Mouse (Mus musculus): Measurements from ENCODE around the gene Cbx6. TPM values are rescaled to one million over a fixed set of nuclear protein-coding genes. Genes with fewer than 3 reads are reported as not detected.
A peak's percentile ranks its signal among the peaks of the same experiment; 100 is the strongest.

The Cbx6 gene
- total RNA-seq (2017) = 11.3 and 12.0 TPM in 2 replicates

DNA sequence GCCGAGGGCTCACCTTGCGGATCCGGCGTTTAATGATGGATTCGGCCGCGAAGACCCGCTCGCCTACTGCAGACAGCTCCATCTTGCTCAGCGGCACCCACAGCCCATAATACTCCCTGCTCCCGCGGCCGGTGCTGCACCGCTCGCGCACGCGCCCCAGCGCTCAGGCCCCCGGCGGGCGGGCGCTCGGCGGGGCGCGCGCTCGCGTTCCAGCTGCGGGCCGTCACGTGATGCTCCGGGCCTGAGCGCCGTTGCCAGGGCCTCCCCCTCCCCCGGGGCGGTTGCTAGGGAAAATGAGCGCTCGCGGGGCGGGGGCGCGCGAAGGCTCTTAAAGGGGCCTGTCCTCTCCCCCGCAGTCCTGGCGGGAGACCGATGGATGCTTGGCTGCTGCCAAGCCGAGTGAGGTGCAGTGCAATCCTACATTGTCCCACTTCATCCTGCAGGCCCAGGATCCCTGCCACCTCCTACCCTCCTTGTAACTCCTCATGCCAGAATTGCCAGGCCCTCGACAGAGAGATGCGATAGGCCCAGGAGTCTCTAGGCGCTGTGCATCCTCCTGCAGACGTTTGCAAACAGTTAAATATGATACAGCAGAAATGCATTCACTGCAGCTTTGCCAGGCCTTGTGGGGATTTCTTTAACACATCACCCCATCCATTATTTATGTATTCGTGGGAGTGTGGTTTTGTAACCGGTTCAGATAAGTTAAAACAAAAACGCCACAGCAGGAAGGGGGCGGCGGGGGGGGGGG is at the start of gene Cbx6, which contains the start of gene Npcd:
Gene Cbx6 (minus strand): TSS at position 559 of the 751 bp plus-strand sequence.
Gene Npcd (minus strand): TSS at position 108 of the 751 bp plus-strand sequence.
- ATAC-seq (ENCODE audit: extremely low read depth, insufficient number of reproducible peaks, low FRiP score, poor library complexity, severe bottlenecking) = 0 out of 2 replicates have a peak, but pooled peaks have one; percentile 24

DNA sequence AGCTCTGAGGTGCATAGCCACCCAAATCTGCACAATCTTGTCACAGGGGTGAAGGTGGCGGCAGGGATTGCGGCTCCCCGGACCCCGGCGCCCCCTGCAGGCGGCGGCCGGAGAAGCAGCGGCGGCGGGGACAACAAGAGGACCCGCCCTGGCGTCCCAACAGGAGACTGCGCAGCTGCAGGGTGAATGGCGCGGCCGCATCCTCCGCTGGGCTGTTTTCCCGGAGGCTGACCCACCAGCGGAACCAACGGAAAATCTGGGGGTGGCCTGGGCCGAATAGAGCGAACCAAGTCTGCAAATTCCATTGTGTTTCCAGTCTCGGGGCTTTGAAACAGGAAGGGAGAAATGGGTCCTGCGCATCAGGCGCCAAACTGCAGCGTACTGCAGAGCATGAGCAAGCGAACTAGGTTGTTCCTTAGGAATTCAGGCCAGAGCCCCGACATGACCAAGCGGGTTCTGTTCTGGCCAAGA is 48.9 kb upstream of the Cbx6 start:
- ATAC-seq (ENCODE audit: extremely low read depth, insufficient number of reproducible peaks, low FRiP score, poor library complexity, severe bottlenecking) = peak; percentile 84

DNA sequence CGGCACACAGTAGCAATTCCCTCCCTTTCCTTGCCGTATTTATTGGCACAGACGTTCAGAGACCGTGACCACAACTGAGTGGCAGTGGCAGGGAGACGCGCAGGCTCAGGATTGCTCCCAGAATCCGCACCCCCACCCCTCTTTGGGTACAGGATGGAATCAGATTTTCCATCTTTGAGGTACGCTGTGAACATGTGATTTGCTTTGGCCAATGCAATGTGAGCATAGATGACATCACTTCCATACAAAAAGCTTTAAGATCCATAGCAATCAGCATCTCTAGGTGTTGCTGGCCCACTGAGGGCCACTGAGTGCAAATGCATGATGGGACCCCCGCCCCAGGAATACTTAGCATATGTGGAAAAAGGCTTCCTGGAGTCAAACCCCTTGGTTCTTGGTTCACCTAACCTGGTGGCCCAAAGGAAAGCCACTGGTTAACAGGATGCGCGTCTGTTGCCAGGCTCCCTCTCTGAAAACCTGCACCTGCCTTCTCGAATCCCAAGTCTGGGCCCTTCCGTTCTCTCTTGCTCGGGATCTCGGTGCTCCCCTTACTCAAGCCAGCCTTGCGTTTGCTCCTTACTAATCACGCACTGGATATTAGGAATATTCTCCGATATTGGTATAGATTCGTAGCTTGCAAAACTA is 48.3 kb upstream of the Cbx6 start:
- no peak for ATAC-seq (ENCODE audit: extremely low read depth, insufficient number of reproducible peaks, low FRiP score, poor library complexity, severe bottlenecking)

DNA sequence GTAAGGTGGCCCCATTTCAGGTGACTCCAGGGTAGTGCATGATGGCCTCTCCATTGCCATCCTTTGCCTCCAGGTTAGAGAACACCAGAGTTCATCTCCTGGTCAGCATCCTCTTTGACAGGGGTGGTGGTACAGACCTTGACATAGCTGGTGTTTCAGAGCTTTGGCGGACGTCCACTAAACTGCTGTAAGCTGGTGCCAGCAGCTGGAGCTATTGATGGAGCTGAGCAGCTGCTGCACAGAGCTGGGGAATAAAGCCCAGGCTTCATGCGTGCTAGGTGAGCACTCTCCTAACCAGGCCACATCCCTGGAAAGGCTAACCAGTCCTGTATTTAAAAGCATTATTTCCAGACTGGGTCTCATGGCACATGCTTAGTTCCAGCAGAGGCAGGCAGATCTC is 46.0 kb upstream of the Cbx6 start:
- no peak for ATAC-seq (ENCODE audit: extremely low read depth, insufficient number of reproducible peaks, low FRiP score, poor library complexity, severe bottlenecking)

DNA sequence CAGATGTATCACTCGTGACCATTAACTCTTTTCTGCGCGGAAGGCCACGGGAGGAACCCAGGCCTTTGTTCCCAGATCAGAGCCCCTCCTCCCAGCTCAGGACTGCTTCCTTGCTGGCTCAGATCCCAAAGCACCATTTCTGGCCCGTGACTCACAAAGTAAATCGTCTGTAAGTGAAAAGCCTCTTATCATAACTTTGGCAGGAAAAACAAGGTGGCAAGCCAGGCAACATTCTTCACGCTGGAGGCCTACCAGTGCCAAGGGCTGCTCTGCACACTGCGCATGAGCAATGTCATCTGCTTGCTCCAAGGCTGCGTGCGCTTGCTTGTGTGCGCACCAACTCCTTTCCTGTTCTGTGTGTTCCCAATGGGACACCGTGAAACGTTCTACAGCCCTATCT is 44.8 kb upstream of the Cbx6 start:
- no peak for ATAC-seq (ENCODE audit: extremely low read depth, insufficient number of reproducible peaks, low FRiP score, poor library complexity, severe bottlenecking)

DNA sequence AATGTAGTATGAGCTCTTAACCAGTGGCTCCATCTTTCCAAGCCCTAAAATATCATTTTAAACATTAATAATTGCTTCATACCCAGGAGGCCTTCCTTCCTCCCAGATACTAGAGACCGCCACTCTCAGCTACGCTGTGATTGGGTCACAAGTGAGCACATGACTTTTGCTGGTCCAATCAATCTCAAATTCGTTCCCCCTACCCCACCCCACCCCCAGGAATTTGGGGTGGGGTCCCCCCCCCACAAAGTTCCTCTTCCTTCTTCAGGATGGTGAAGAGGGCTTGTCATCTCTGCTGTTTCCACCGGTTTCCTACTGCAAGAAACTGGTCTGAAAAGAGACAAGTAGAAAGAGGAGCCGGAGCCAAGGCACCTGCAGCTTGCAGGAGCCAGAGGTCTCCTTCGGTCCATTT is 44.2 kb upstream of the Cbx6 start:
- no peak for ATAC-seq (ENCODE audit: extremely low read depth, insufficient number of reproducible peaks, low FRiP score, poor library complexity, severe bottlenecking)

DNA sequence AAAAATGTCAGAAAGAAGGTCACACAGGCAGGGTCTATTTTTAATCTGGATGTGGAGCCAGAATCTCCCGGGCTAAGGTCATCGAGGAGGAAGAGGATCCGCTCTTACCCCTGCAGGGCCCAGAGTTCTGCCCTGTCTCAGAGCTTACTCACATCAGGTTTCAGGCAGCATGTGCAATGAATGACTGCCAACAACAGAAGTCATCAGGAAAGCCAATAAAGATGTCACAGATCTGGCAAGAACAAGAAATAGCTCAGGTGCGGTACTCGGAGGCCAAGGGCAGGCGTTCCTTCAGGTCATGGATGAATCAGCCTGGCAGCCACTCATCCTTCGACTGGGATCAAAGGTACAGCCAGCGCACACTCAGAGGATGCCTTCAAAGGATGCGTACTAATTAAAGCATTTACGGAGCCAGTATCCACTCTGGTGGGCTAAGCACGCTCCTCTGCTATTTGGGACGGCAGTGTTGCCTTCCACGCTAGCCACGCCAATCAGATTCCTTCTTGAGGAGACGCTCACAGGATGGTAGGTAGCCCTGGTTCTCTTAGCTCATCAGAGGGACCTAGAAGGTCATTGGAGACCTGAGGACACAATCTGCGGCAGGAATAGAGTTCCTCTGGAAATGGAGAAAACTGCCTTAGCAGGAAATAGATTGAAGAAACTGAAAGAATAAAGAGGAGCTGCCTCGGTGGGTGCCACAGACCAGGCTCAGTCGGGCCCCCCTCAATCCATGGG is 40.9 kb upstream of the Cbx6 start:
- no peak for ATAC-seq (ENCODE audit: extremely low read depth, insufficient number of reproducible peaks, low FRiP score, poor library complexity, severe bottlenecking)

DNA sequence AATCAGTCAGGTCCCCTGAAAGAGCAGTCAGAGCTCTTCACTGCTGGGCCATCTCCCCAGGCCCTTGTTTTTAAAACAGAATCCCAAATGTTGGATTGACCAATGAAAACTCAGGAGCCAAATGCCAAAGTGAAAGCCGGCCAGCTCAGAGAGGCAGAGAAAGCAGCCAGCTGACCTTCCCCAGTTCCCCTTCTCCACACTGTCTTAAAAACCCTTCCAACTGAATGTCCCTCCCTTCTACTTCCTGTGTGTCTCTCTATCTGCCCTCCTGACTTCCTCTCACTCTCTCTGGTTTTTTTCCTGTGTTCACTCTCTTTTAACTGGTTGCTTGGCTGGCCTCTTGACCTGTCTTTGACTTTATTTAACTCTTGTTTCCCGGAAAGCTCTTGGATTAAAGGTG is 39.5 kb upstream of the Cbx6 start:
- no peak for ATAC-seq (ENCODE audit: extremely low read depth, insufficient number of reproducible peaks, low FRiP score, poor library complexity, severe bottlenecking)

DNA sequence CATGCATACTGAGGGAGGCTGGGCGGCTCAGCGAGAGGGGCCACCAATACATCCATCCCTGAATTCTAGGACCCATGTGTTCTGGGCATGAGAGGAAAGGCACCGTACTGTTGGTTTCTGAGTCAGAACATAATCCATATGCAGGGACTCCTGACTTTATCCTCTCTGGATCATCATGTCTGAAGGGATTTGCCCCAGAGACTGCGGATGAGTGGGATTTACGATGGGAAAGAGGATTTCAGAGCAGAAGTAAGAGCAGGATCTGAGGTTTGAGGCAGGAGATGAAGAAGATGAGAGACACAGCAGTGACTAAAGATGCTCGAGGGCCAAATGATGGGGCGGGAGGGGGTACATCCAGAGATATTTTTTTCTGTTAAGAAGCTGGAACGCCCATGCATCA is 39.1 kb upstream of the Cbx6 start:
- ATAC-seq (ENCODE audit: extremely low read depth, insufficient number of reproducible peaks, low FRiP score, poor library complexity, severe bottlenecking) = no peak

DNA sequence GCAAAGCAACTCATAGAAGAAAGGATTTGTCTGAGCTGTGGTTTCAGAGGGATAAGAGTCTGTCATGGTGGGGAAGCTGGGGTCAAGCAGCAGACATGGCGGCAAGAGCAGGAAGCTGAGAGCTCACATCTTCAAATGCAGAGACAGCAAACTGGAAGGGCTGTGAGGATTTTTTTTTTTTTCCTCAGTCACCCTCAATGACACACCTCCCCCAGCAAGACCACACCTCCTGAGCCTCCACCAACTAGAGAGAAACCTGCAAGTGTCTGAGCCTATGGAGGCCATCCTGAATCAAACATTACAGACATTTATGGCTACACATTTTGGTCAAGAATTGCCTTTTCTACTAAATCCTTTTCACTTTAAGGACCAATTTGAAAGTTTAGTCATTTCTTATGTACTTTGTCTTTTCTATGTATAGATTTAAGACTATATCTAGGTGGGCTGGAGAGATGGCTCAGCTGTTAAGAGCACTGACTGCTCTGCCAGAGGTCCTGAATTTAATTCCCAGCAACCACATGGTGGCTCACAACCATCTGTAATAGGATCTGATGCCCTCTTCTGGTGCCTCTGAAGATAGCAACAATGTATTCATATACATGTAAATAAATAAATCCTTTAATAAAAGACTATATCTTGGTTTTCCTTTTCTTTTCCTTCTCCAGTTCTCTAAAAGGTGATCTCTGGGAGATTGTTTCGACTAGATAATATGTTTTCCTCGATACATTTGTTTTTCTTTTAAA is 32.9 kb upstream of the Cbx6 start:
- ATAC-seq (ENCODE audit: extremely low read depth, insufficient number of reproducible peaks, low FRiP score, poor library complexity, severe bottlenecking) = no peak

DNA sequence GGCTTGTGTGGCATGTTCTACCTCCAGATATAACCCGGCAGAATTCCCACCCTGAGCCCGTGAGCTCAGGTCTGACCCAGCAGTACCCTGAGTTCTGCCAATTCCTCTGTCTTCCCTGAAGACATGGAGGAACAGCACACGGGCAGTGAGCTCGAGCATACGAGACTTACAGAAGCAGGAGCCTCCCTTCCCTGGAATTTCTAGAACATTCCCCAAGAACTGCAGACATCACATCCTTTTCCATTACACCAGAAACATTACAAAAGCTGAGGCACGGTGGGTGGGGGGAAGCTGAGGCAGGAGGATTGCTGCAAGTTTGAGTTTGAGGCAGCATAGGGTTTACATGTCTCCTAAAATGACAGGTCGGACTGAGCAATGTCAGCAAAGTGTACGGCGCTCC is 25.3 kb upstream of the Cbx6 start:
- no peak for ATAC-seq (ENCODE audit: extremely low read depth, insufficient number of reproducible peaks, low FRiP score, poor library complexity, severe bottlenecking)

DNA sequence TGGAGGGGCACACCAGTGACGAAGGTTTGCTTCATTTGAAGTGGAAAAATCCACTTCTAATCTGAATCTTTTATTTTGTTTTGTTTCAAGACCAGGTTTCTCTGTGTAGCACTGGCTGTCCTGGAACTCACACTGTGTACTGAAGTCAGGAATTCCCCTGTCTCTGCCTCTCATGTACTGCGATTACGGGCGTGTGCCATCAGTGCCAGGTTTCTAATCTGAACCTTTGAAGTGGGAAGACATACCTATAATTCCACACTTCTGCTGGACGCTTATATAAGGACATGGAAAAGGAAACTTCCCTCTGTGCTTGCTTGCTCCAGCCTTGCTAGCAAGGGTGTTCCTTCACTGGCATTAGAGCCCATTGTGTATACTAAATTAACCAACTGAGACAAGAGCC is 24.5 kb upstream of the Cbx6 start:
- no peak for ATAC-seq (ENCODE audit: extremely low read depth, insufficient number of reproducible peaks, low FRiP score, poor library complexity, severe bottlenecking)

DNA sequence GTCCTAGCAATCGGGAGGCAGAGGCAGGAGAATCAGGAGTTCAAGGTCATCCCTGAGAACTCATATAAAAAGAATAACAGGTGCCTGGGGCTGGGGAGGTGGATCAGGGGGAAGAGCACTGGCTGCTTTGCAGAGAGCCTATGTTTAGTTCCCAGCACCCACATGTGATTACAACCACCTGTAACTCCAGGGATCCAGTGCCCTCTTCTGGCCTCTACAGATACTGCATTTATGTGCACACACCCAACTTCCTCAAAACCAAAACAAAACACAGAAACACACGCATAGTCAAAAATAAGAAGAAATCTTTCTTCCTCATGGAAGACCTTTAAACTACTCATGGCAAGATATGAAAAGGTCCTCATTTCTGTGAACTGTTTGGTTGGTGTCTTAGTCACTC is 15.7 kb upstream of the Cbx6 start:
- no peak for ATAC-seq (ENCODE audit: extremely low read depth, insufficient number of reproducible peaks, low FRiP score, poor library complexity, severe bottlenecking)

DNA sequence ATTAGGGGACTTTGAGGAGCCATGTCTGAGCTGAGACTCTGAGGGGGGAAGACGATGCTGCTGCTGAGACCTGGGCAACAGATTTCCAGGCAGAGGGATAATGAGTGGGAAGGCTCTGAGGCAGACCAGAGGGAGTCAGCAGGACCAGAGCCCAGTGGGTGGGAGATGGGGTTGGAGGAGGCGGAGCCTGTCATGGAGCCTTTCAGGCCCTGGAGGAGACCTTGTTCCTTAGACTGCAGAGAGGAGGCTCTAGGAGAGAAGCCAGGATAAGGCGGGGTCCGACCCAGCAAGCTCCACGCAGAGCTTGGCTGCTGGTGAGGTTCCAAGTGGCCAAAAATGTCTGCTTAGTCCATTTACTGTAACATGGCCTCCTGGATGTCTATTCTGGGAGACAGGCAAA is 12.6 kb upstream of the Cbx6 start:
- no peak for ATAC-seq (ENCODE audit: extremely low read depth, insufficient number of reproducible peaks, low FRiP score, poor library complexity, severe bottlenecking)

DNA sequence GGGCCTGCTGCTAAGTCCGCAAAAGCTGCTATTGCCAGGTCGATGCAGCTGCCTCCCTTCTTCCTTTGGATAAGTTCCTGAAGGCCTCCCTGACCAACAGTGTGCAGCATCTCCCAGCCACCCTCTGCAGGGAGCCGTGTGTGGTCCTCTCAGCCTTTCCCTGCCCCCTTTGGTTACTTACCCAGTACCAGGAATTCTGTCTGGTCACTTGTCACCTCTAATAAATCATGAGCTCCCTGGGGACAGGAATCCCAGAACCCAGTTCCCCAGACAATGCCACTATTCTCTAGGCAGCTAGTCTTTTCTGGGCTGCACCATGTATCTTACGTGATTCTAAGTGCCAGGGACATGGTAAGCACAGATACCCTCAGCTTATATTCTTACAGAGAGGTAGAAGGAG is 11.5 kb upstream of the Cbx6 start:
- no peak for ATAC-seq (ENCODE audit: extremely low read depth, insufficient number of reproducible peaks, low FRiP score, poor library complexity, severe bottlenecking)

DNA sequence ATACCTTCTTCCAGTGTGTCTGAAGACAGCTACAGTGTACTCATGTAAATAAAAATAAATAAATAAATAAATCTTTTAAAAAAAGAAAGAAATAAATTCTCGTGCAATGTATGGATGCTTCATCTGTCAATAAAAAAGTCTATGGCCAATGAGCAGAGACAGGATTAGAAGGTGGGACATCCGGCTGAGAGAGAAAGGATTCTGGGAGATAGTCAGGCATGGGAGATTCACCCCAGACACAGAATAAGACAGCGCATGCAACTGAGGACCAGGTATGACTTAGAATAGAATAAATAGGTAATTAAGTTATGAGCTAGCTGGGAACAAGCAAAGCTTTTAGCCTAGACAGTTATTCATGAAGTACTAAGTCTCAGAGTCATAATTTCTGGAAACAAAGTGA is 8.5 kb upstream of the Cbx6 start:
- ATAC-seq (ENCODE audit: extremely low read depth, insufficient number of reproducible peaks, low FRiP score, poor library complexity, severe bottlenecking) = no peak

DNA sequence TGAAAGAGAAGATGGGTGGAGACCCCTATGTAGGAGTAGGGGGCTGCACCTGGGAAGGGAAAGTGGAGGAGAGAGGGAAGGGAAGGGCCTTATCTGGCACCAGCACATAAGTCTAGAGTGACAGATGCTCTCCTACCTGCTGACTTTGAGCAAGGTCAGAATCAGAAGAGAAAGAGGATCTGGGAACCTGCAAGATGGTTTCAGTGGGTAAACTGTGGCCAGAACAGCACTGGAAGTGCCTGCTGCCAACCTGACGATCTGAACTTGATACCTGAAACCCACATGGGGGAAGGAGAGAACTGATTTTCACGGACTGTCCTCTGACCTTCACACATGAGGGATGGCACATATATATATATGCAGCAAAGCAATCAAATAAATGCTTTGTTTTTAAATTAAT is 5.8 kb upstream of the Cbx6 start:
- no peak for ATAC-seq (ENCODE audit: extremely low read depth, insufficient number of reproducible peaks, low FRiP score, poor library complexity, severe bottlenecking)

DNA sequence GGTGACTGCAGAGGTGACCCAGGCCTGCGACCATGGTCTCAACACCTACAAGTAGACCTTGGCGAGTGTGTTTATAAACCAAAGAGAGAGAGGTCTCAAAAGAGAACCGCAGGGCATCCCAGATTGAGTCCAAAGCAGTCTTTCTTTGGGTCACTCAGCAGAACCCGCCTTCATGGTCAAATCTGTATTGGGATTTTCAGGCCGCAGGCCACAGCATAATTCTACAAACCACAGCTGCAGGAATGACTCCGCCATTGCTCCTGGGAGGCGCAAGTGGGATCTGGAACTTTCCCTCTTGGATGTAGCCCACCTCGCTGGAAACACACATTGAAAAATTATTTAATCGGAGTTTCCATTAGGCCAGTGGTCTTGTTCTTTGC is 383 bp upstream of the Cbx6 start:
- ATAC-seq (ENCODE audit: extremely low read depth, insufficient number of reproducible peaks, low FRiP score, poor library complexity, severe bottlenecking) = no peak
